Mouse (Mus musculus) layer of hippocampus, adult 9-11 months (tissue): Measurements from ENCODE around the gene Myh10.
"Not testable (repeated sequence)": the region's sequence is repeated elsewhere in the genome, so short reads cannot be mapped to it uniquely, and the experiment has no call there.

Experiments used
- DNase-seq: peaks from one replicate; pipeline ENCODE4 v3.0.0; 2022

Myh10 gene

DNA sequence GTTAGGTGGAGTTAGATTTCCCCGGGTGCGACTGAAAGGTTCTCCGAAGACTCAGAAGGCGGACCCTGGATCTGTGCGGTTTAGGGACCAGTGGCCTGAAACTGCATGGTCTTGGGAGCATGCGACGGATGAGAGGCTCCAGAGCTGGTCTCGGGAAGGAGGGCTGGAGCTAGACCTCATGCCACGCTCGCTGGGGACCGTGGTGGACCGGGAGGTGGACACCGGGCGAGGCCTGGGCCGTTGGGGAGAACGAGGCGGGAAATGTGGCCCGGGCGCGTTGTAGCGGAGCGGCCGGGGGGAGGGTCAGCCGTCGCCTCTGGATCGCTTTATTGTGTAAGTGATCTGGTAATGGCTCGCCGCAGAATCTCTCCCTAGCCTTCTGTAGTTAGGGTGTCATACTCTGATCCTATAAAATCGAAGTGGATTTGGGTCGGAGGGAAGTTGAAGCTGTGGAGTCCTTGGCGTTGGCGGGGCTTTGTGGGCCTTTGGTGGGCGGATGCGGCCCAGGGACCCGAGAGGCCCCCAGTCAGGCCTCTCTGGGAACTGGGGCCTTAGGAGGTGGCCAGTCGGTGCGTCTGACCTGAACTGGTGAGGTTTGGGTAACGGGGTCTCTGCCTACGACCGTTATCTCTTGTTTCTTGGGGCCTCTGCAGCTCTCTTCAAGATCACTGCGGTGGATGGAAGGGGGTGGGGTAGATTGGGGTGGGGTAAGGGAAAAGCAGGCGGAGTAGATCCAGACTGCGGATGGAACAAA lies 1.5 kb downstream of the Myh10 start:
- DNase-seq = peak; percentile 16

DNA sequence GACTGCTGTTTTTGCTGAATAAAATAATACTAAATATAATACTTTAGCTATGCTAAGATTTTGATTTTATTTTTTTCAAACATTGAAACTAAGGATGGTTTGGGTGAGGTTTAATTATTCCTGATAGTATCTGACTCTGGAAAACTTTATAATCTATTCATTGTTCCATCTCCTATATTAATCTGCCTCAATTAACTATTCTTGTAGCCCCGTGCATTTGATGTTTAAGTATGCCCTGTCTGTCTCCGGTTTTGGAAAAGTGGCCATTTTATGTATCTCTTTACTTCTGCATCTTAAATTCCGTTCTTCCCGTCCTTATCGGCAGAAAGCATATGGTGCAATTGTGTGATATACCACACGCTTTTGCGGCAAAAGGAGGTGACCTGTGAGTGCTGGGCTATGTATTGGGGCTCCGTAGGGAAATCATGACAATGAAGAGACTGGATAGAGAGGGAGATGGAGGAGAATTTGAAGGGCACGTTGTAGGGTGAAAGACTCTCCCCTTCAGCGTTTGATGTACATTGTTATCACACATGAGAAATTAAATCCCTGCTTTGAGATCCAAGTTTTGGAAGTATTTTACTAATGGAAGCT lies 2.2 kb downstream of the Myh10 start:
- DNase-seq = no peak

DNA sequence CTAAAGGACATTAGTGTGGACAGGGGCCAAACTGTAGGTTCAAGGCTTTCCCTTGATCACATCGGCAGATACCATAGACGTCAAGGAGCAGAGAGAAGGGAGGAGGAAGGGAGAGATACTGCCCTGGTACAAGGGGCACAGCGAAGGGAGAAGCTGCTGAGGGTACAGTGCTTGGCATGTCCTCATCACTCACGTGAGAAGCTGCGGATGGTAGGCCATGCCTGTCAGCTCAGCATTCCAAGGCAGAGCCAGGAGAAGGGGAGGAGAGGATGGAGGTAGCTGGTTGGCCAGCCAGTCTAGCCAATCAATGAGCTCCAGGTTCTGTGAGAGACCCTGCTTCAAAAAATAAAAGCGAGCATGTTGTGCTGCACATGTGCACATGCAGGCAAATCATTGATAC lies 11.0 kb downstream of the Myh10 start:
- DNase-seq = no peak

DNA sequence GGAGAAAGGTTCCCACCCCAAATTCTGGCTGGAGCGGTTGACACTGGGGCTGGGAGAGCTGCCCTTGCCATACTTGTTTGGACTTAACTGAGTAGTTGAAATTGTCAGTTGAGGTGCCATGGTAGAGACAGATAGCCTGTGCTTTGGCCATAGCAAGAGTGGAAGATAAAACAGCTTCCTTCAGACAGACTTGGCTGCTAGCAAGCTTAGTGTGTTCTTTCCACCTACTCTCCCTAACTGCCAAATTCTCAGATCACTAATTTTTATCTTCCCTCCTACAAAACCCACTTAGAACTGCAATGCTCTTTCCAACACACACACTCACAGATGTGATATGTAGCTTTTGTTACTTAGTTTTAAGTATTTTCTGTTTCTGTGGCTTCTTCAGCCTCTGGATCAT lies 12.0 kb downstream of the Myh10 start:
- no peak for DNase-seq

DNA sequence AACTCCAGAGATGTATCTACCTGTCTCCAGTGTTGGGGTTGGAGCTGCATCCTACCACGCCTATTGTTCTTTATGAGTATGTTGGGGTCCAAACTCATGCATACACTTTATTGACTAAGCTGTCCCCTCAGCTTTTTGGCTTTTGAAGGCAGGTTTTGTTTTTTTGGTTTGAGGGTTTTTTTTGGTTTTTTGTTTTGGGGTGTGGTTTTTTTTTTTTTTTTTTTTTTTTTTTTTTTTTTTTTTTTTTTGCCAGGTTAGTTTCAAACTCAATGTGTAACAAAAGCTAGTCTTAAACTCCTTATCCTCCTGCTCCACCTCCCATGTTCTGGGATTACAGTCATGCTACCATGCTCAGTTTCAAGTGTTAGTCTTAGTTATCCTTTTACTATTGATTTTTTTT lies 12.9 kb downstream of the Myh10 start:
- no peak for DNase-seq

DNA sequence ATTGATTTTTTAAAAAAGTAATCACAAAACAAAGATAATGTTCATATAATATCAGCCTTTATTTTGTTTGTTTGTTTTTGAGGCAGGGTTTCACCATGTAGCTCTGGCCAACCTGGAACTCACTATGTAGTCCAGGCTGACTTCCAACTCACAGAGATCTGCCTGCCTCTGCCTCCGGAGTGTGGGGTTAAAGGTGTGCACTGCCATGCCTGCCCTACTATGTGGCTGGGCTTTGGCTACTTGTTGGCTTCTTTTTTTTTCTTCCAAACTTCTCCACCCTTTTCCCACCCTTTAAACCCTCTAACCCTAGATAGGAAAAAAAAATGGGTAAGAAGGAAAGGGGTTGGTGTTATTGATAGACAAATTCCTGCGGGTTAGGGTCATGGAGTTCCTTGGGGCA lies 13.5 kb downstream of the Myh10 start:
- DNase-seq = no peak

DNA sequence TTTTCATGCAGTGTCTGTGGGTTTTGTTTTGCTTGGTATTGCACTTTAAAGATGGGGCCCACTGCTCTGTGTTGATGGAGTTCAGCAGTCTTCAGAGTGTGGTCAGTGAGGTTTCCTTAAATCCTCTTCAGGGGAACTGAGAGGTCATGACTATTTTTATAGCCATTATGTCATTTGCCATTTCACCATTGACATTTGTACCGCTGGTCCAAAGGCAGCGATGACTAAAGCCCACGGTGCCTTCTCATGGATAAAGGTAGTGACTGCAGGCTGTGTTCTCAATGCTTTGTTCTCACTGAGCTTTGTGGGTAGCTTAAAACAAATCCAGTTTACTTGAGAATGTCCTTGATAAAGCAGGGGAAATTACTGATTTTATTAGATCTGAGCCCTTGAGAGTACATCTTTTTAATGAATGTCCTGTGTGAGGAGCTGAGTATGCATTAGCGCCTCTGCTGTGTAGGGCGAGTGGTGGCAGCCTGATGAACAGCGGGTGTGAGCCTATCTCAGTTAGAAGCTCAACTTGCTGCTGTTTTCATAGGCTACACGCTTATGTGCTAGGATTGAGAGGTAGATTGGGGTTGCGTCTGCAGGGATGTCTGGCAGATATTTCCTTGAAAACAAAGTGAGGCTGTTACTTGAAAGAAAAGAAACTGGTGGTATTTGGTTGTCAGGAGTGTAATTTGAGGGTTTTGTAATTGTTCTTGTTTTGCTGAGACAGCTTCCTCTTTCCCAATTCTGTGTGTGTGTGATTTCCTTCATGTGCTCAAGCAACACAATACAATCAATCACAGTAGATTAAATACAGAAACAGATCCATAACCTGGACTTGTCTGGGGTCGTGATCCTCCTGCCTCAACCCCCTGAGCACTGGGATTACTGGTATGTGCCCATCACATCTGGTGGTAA lies 15.4 kb downstream of the Myh10 start:
- no peak for DNase-seq

DNA sequence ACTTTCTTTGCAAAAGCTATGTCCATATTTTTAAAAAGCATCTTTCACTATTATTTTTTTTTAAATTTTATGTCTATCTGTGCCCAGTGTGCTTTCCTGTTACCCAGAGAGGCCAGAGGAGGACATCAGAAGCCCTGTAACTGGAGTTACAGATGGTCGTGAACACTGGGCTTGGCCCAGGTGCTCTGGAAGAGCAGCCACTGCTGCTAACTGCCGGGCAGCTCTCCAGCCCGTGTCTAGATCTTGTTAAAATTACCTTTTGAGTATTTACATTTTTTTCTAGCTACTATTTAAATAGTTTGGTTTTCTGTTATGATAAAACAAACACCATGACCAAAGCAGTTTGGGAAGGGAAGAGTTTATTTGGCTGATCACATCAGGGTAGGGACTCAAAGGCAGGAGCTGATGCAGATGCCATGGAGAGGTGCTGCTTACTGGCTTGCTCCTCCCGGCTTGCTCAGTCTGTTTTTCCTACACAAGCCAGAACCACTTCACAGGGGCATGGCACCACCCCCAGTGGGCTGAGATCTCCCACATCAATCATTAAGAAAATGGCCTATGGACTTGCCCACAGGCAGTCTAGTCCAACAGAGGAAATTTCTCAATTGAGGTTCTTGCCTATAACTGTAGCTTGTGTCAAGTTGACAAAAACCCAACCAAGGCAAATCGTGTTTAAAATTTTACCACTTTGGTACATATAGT lies 16.7 kb downstream of the Myh10 start:
- no peak for DNase-seq

DNA sequence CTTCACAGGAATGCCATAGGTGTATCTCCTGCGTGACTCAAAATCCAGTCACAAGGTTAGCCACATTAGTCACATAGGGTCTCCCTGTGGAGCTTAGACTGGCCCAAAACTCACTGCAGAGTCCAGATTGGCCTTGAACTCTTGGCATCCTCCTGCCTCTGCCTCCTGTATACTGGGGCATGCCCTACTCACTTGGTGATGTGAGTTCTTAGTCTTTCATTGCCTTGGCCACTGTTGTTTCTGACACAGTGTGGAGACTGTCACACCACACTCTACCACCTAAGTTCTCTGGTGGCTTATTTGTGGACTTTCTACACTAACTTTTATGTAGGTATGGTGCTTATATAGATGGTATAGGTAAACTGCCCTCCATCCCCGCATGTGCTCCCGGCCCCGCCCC lies 24.8 kb downstream of the Myh10 start:
- no peak for DNase-seq

DNA sequence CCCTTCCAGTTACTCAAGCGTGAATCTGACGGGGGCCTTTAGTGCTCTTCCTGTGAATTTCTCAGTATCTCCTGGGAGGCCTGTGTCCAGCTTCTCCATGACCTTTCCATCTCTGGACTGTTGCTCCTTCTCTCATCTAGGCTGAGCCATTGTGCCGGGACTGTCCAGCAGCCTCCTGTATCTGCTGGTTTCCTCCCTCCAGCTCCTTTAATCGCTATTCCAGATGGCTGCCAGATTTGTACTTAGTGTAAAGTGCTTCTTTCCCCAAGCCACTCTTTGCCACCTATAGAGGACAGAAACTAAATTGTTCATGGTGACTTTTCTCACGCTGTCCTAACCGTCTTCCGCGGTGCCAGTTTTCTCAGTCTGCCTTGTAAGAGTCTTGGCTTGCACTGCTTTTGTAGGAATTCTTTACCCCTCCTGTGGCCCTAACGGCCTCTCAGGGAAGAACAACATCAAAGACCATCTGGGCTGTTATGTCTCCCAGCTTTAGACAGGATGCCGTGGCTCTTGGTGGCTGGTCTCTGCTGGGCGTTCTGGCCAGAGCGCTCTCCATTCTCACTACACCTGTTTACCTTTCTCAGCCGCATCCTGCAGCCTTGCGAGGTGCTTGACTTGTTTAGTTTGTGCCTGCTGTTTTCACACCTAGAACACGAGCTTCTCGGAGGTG lies 25.9 kb downstream of the Myh10 start:
- DNase-seq = no peak

DNA sequence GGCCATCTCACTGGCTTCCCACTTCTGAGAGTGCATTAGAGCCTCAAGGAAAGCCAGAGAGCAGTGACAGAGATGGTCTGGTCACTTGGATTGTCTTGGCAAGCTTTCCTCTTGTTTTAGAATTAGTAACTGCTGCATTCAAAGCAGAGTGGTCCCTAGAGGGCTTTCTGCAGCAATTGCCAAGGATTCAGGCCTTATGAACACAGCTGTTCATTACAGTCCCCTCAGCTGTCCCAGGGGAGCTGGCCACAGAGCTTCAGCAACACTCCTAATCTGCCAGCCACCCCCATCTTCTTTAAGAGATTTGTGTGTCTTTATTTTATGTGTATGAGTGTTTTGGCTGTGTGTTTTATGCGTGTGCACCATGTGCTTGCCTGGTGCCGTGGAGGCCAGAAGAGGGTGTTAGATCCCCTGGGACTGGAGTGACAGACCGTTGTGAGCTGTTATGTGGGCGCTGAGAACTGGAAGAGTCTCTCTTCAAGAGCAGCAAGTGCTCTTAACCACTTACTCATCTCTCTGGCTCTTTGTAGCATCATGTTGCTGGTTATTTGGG lies 27.8 kb downstream of the Myh10 start:
- DNase-seq = no peak

DNA sequence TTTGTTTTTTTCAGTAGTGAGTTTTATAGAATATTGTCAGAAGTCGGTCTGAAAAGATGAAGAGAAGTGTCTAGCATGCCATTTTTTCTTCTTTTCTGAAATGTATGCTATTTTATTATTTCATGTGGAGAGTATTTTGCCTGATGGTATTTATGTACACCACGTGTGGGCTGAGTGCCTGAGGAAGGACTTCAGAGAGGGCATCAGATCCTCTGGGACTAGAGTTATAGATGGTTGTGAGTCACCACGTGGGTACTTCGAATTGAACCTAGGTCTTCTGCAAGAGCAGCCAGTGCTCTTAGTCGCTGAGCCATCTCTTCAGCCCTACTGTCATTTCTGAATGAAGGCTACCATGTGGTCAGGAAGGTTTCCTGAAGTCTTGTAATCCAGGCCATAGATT lies 28.4 kb downstream of the Myh10 start:
- no peak for DNase-seq

DNA sequence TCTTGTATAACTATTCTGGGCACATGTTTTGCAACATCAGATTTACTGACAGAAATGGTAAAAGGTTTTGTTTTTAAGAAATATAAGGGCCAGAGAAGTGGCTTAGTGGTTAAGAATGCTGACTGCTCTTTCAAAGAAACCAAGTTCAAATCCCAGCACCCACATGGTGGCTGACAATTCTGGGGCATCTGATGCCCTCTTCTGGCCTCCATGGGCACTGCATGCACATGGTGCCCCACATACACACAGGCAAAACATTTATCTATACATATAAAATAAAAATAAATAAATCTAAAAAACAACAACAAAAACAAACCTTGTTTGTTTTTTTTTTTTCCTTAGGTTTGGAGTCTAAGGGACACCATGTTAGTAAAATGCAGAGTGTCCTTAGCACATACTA lies 32.8 kb downstream of the Myh10 start:
- no peak for DNase-seq

DNA sequence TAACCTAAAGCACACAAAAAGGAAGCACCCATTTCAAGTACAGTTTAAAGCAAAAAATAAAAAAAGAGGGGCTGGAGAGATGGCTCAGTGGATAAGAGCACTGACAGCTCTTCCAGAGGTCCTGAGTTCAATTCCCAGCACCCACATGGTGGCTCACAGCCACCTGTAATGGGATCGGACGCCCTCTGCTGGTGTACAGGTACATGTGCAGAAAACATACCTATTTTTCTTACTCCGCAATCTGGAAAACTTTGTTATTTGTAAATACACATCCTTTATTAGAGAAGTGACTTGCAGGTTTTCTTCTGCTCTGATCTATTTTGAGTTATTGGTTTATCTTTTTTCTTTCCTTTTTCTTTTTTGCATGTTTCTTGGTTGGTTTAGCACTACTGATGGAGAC lies 37.3 kb downstream of the Myh10 start:
- no peak for DNase-seq

DNA sequence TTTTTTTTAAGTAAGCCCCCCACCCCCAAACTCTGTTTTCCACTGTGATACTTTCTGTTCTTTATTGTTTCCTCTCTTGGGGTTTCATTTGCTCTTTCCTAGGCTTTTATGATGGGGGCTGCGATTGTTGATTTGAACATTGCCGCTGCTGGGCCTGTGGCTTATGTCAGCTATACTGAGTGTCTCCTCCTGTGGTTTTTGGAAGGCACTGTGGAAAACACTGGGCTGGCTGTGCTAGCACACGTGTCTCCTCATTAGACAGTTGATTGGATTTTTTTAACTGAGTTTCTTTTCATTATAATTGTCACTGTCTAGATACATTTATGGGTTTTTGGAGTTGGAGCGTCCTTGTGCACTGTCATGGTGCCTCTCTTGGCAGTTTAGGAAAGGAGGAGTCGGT lies 39.4 kb downstream of the Myh10 start:
- DNase-seq = no peak

DNA sequence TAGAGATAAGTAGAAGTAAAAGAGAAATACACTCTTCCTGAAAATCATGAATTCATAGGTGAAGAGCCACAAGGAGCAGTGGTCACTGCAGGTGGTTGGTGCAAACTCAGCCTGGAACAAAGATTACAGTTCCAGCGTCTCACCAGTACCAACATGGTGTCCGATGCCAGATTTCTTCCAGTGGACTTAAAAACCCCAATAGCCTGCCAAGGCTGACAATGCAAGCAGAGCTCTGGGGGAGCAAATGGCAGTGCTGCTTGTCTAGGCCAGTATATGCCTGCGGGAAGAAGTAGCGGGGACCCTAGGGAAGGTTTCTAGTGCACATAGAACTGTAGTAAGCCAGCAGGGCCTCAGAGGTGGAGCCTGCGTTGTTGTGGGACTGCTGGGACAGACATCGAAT lies 40.7 kb downstream of the Myh10 start:
- no peak for DNase-seq

DNA sequence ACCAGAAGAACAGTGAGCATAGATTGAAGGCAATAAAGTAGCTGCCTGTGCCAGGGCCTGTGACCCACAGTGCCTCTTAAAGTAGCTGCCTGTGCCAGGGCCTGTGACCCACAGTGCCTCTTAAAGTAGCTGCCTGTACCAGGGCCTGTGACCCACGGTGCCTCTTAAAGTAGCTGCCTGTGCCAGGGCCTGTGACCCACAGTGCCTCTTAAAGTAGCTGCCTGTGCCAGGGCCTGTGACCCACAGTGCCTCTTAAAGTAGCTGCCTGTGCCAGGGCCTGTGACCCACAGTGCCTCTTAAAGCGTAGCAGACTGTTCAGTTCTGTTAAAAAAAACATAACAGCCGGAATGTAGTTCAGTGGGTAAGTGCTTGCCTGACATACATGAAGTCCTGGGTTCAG lies 42.0 kb downstream of the Myh10 start:
- DNase-seq = not testable (repeated sequence)

DNA sequence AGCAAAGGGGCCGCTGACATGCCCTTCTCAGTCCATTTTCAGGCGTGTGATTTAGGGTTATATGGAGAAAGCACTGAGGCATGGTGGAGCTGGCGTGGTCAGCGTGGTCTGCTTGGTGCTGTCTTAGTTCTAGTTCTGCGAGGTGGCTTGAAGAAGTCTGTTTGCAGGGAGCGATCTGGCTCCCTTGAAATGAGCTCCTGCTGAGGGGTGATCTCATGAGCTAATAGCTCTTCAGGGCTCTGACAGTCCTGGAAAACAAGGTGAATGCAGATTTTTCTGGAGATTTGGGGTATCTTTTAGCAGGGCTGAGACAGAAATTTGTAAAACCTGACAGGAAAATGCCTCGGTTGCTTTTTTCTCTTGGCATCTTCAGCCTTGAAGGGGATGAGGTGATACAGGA lies 48.1 kb downstream of the Myh10 start:
- DNase-seq = no peak

DNA sequence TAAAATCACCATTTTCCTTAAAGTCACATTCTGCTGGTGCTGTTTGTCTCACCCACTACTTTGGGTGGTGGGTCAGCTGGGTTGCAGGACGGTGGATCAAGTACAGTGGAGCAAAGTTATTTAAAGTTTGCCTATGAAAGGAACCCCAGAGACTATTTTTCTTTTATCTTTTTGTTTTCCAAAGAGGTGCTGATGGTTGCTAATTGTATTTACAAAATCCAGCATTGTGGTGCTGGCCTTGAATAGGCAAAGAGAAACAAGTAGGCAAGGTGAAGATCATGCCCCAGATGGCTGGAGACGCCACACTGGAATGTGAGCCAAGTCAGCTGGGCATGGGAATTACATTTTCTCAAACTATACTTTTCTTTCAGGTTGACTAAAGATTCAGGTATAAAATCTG lies 51.3 kb downstream of the Myh10 start:
- DNase-seq = no peak

DNA sequence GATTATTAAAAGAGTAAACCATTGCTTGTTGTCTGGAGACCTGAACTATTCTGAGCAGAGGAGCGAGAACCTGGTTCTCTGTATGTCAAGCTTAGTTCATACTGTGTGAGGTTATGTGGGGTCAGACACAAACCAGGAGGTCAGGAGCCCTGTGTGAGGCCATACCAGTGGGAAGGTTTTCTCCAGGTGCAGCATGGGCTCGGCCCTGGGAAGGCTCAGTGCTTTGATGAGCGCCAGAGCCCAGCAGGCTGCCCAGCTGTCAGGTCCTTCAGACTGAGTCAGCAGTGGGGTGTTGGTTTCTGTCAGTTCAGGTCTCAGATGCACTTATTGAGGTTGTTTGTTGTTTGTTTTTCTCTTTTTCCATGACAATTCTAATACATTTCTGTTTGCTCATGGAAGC lies 52.8 kb downstream of the Myh10 start:
- no peak for DNase-seq

DNA sequence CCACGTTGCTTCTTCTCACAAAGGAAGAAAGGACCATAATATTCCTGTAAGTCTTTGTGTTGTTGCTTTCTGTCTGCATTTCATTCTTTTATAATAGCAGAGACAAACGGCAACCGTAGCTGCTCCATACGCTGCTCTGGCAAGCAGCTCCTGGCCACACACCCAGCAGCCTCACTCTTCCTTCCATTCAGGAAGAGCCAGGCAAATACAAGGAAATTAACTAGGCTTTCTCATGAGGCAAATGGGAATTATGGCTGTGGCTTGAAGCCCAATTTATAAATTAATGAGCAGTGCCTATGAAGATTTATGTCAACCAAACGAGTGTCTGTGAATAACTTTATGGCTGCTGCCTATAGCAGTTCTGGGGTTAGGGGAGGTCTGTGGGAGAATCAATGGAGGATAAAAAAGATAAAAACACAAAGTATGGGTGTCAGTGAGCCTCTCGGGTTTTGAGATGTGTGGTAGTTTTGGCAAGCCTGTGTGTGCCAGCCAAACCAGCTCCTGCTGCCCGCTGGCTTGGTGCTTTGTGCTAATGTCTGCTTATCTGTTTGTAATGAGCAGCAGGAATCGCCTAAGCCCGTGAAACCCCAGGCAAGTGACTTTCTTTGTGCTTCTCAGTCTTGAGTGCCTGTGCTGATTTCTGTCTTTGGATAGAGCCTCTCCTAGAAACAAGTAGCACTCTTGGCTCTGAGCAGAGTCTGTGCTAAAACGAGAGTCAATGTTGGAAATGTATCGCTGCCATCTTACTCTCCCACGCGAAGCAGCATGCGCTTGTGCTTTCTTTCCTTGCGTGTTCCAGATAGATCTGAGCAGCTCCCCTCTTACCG lies 54.2 kb downstream of the Myh10 start:
- DNase-seq = peak; percentile 51

DNA sequence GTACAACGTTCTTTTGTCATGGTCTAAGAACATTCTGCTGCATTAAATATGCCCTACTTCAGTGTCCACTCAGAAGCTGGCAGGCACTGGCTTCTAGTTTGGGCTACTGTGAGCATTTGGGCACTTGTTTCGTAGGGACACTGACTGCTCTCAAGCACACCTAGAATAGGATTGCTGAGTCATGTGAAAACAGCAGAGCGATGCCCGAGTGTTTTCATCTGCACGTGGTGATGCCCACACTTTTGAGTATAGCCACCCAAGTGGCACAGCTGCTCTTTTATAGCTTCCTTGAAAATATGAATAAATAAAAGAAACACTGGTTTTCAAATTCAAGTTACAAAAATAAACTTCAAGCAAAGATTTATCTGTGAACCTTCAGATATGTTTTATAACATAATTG lies 56.8 kb downstream of the Myh10 start:
- no peak for DNase-seq
